Mouse (Mus musculus) ES-E14 (cell line): ENCODE measurements at regions not wholly inside any gene's neighbourhood (a gene's known extent, or its start where the extent isn't known, plus 50 kb on each side); places are given as distances from the start of the nearest gene placed in this dataset.

ENCODE experiments used
- DNase-seq: peaks from one replicate; pipeline ENCODE4 v3.0.0-alpha.2; 2013; ENCODE audit warnings: low read depth, low spot score
- H3K27ac ChIP-seq: 2 replicates; pipeline ENCODE4 v1.5.1; 2012; ENCODE audit warnings: low read depth, mild to moderate bottlenecking, low read length, moderate library complexity, mixed read lengths; ENCODE audit not compliant: poor library complexity, insufficient read depth, severe bottlenecking
- H3K36me3 ChIP-seq: 2 replicates; pipeline ENCODE4 v1.6.1; 2012; ENCODE audit warnings: mild to moderate bottlenecking, low read length, moderate library complexity, mixed read lengths; ENCODE audit not compliant: control insufficient read depth, poor library complexity, insufficient read depth, severe bottlenecking
- H3K4me1 ChIP-seq, 2 experiments: fragments of 150-350 bp in 1 of 2; sonication (generic) in 1 of 2; 2 replicates each; pipeline ENCODE4 v1.6.1; 2012; ENCODE audit warnings: low read length in 2 of 2, mild to moderate bottlenecking in 1 of 2, mixed read lengths in 1 of 2; ENCODE audit not compliant: control insufficient read depth in 2 of 2, insufficient read depth in 2 of 2, poor library complexity in 1 of 2
- H3K4me3 ChIP-seq, 2 experiments: fragments of 150-350 bp in 1 of 2; sonication (generic) in 1 of 2; 2 replicates each; pipeline ENCODE4 v1.5.1; 2012; ENCODE audit warnings: low read length in 2 of 2, low read depth in 1 of 2, mild to moderate bottlenecking in 1 of 2, mixed read lengths in 1 of 2; ENCODE audit not compliant: insufficient read depth in 1 of 2, poor library complexity in 1 of 2, severe bottlenecking in 1 of 2
- H3K9ac ChIP-seq: 2 replicates; pipeline ENCODE4 v1.6.1; 2012; ENCODE audit warnings: low read depth, mild to moderate bottlenecking, low read length, mixed read lengths; ENCODE audit not compliant: poor library complexity, insufficient read depth, severe bottlenecking
- H3K9me3 ChIP-seq: fragments of 150-350 bp; sonication (generic); 2 replicates; pipeline ENCODE4 v1.6.1; 2012; ENCODE audit warnings: low read depth, mild to moderate bottlenecking, low read length; ENCODE audit not compliant: control insufficient read depth, insufficient read depth
- CHD2 ChIP-seq: IDR thresholded peaks from 2 replicates; pipeline ENCODE4 v1.6.1; 2014; ENCODE audit warnings: mild to moderate bottlenecking, low read depth, low read length, inconsistent platforms
- HCFC1 ChIP-seq: IDR thresholded peaks from 2 replicates; pipeline ENCODE4 v1.6.1; 2012; ENCODE audit warnings: low read length, inconsistent platforms, borderline replicate concordance; ENCODE audit not compliant: insufficient read depth
- MAFK ChIP-seq: IDR thresholded peaks from 2 replicates; pipeline ENCODE4 v1.6.1; 2014; ENCODE audit warnings: mild to moderate bottlenecking, low read depth, low read length, inconsistent platforms; ENCODE audit not compliant: insufficient read depth
- ZC3H11A ChIP-seq: IDR thresholded peaks from 2 replicates; pipeline ENCODE4 v1.6.1; 2012; ENCODE audit warnings: low read depth, mild to moderate bottlenecking, inconsistent platforms, low read length, borderline replicate concordance
- ZNF384 ChIP-seq: IDR thresholded peaks from 2 replicates; pipeline ENCODE4 v1.6.1; 2012; ENCODE audit warnings: low read depth, low read length, inconsistent platforms
- in situ Hi-C, 2 experiments: fragments of 600-800 bp; cut with MboI; formaldehyde crosslinking; loops; one replicate each; pipeline ENCODE4 v1.15.1; 2025; ENCODE audit warnings: low sequenced_read_pairs in 2 of 2, inconsistent platforms in 1 of 2; ENCODE audit not compliant: unreplicated experiment in 2 of 2

DNA sequence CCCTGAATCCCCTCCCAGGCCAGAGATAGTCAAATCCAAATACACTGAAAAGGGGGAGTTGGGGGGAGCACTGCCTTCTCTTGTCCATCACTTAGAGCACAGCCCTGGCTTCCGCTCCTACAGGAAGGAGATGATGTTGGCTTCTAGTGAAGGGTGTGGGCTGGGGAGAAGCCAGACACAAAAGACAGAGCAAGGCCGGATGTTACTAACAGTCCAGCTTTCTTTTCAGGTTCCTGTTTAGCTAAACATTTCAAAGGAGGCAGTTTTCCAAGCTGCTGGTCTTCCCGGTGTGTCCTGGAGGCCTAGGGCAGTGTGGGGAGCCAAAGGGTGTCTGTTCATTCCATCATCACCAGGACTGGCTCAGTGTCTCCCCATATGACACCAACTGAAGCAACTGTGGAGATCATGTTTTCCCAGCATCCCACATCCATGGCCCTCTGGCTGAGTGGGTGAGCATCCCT is 223.8 kb downstream of the Qk start:
- no peak overlapping the region for H3K27ac ChIP-seq
- in situ Hi-C loops: no loop called here
- no peaks in the 10 kb centered on the region for H3K4me1 ChIP-seq
- TF ChIP-seq HCFC1 (no peak), ZC3H11A (no peak), MAFK (no peak), ZNF384 (no peak), CHD2 (no peak)
- no peaks in the 10 kb centered on the region for H3K36me3 ChIP-seq
- H3K9me3 ChIP-seq: no peaks in the 10 kb centered on the region
- no peak overlapping the region for H3K9ac ChIP-seq
- H3K4me3 ChIP-seq: no peak overlapping the region
- DNase-seq: no peak

DNA sequence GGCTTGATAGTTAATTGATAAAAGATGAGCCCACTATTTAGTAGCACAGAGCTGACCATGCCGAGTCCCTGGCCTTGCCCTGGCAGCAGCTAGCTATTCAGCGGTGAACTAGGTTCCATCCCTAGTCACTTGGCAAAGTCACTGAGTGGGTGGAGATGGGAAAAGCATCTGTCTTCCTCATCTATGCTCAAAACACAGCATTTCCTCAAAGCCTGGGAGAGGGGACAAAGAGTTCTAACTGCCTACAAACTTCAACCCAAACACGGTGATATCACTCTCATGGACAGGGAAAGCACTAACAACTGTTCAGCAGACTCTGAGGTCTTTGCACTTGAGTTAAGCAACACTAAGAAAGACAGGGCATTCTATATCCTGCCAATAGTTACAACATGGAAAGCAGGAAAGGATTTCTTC is 225.5 kb downstream of the Qk start:
- H3K36me3 ChIP-seq: no peaks in the 10 kb centered on the region
- H3K9me3 ChIP-seq: no peaks in the 10 kb centered on the region
- in situ Hi-C loops: no loop called here
- no peak overlapping the region for H3K27ac ChIP-seq
- TF ChIP-seq HCFC1: no peak
- no peak for TF ChIP-seq MAFK
- no peak for TF ChIP-seq CHD2
- no peak for TF ChIP-seq ZNF384
- TF ChIP-seq ZC3H11A: no peak
- H3K9ac ChIP-seq: no peak overlapping the region
- no peak for DNase-seq
- no peak overlapping the region for H3K4me3 ChIP-seq
- no peaks in the 10 kb centered on the region for H3K4me1 ChIP-seq

DNA sequence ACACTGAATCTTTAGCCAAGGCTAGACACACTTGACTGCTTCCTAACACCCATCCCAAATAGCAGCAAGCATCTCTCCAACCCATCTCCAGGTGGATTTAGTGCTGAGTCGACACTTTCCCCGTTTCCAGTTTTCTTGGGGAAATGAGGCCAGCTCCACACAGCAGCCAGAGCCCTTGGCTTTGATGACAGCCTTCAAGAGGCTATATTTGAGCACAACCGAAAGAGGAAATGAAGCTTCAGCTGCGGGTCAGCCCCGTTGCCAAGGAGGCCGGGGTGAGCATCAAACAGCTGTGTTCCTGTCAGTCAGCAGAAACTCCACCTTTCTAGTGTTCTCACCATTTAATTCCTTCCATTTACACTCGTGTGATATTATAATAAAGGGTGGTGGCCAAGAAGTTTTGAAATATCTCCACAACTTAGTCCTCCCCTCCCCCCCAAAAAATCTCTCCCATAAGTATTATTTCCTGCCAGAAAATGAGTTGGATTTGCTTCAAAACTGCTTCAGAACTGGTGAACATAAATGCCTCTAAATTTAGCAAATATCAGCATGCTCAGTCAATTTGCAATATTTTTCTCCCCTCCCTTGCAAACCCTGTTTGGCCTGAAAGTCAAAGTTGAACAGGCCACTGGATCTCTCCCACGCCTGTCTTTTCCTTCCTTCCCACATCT is 226.1 kb downstream of the Qk start:
- TF ChIP-seq ZC3H11A (no peak), HCFC1 (no peak), MAFK (peak; percentile 90), ZNF384 (no peak)
- Histone ChIP-seq H3K36me3 (no peaks in the 10 kb centered on the region), H3K27ac (no peak overlapping the region), H3K9me3 (no peaks in the 10 kb centered on the region), H3K4me3 (no peak overlapping the region), H3K9ac (no peak overlapping the region), H3K4me1 (no peaks in the 10 kb centered on the region)
- DNase-seq: no peak
- in situ Hi-C loops: no loop called here

DNA sequence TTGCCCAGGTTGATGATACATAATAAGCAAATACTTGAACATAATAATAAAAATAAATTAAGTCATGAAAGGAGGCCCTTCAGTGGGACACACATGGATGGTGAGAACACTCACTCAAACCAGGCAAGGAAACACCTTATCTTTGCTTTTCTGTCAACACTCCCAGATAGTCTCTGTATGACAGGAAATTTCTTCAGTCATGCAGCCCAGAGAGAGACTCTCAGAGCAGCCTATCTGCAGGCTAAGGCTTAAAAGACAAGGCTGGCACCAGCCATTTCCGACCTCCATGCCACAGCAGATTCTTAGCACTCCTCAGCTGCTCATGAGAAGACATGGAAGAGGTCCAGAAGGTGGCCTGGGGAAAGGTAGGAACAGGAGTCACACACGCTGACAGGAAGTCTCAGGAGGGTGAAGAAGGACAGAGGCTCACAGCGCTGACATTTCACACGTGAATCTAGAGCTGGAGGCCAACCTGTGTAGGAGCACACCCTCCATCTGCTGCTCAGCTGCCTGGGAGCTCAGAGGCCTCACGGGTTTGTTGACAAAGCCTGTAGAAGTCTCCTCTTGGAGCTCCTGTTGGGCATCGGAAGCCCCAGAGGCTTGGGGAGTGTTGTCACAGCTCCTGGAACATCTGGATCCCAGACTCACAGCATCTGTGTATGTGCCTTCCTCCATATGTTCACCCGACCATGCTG is 232.3 kb downstream of the Qk start:
- in situ Hi-C loops: no loop called here
- Histone ChIP-seq H3K27ac (no peak overlapping the region), H3K36me3 (no peaks in the 10 kb centered on the region), H3K4me3 (no peak overlapping the region), H3K9ac (no peak overlapping the region), H3K9me3 (no peaks in the 10 kb centered on the region), H3K4me1 (no peaks in the 10 kb centered on the region)
- no peak for TF ChIP-seq HCFC1
- no peak for TF ChIP-seq CHD2
- no peak for TF ChIP-seq ZC3H11A
- no peak for TF ChIP-seq ZNF384
- no peak for TF ChIP-seq MAFK
- DNase-seq: no peak
